Mouse (Mus musculus) heart, adult 18-20 months (tissue): ENCODE results near the gene Tspyl1. TPM values are rescaled to one million over a fixed set of nuclear protein-coding genes. Genes with fewer than 3 reads are reported as not detected.
"Not testable (repeated sequence)": the region's sequence is repeated elsewhere in the genome, so short reads cannot be mapped to it uniquely, and the experiment has no call there.

Experiments
- DNase-seq, 2 experiments: peaks; one replicate each; pipeline ENCODE4 v3.0.0; 2021 to 2022; ENCODE audit warnings: mixed read lengths in 1 of 2
- long read RNA-seq, 2 experiments: library from polyadenylated mRNA; stranded (forward); transcript quantifications; one replicate each; pipeline ENCODE4 v2.0.0; 2021
- total RNA-seq, 2 experiments: library from RNA; stranded (reverse); gene quantifications; 2 replicates each; pipeline ENCODE4 v1.2.3; 2021

Gene Tspyl1
- total RNA-seq = 10 to 100 TPM; 62.1 to 64.1 TPM
- long read RNA-seq, experiment 1, transcript Tspyl1-201 (1 exons, 3,086 nt) = major isoform, 101 of 101 reads
- long read RNA-seq, experiment 1, partial matches to known transcripts = 0 of 101 reads
- long read RNA-seq, experiment 1, other reads (novel, unspliced or antisense) = 0 of 101 reads
- long read RNA-seq, experiment 2, transcript Tspyl1-201 (1 exons, 3,086 nt) = major isoform, 37 of 38 reads
- long read RNA-seq, experiment 2, partial matches to known transcripts = 0 of 38 reads
- long read RNA-seq, experiment 2, other reads (novel, unspliced or antisense) = 1 of 38 reads

- peak; percentile 99 for DNase-seq
Measured at GRCm38 (mm10) chr10:34281962-34282388, at the start of gene Tspyl1. Tspyl1 (plus strand) TSS chr10:34282190.

- no peak for DNase-seq
Measured at GRCm38 (mm10) chr10:34233418-34233817, 48.6 kb upstream of the Tspyl1 start.

GRCm38 (mm10) chr10:34233931-34234745 lies 47.9 kb upstream of the Tspyl1 start:
- DNase-seq = no peak

GRCm38 (mm10) chr10:34235384-34235783 lies 46.6 kb upstream of the Tspyl1 start:
- no peak for DNase-seq

- DNase-seq = no peak
Measured at GRCm38 (mm10) chr10:34236569-34236968, 45.4 kb upstream of the Tspyl1 start.

- DNase-seq = no peak
Measured at GRCm38 (mm10) chr10:34238536-34238935, 43.5 kb upstream of the Tspyl1 start.

- DNase-seq = peak in 1 of 2 experiments; percentile 10
Measured at GRCm38 (mm10) chr10:34244745-34245144, 37.2 kb upstream of the Tspyl1 start.

GRCm38 (mm10) chr10:34246106-34246505 lies 35.9 kb upstream of the Tspyl1 start:
- peak; percentile 26 to 51 for DNase-seq

GRCm38 (mm10) chr10:34247757-34248156 lies 34.2 kb upstream of the Tspyl1 start:
- no peak for DNase-seq

- DNase-seq = no peak
Measured at GRCm38 (mm10) chr10:34249594-34249993, 32.4 kb upstream of the Tspyl1 start.

- DNase-seq = not testable (repeated sequence)
Measured at GRCm38 (mm10) chr10:34252833-34253232, 29.2 kb upstream of the Tspyl1 start.

GRCm38 (mm10) chr10:34265106-34265505 lies 16.9 kb upstream of the Tspyl1 start:
- no peak for DNase-seq

- DNase-seq = no peak
Measured at GRCm38 (mm10) chr10:34267312-34268070, 14.5 kb upstream of the Tspyl1 start.

- DNase-seq = peak; percentile 39 to 48
Measured at GRCm38 (mm10) chr10:34271681-34272080, 10.3 kb upstream of the Tspyl1 start.

- DNase-seq = peak; percentile 49 to 72
Measured at GRCm38 (mm10) chr10:34280591-34281175, 1.3 kb upstream of the Tspyl1 start.

GRCm38 (mm10) chr10:34281211-34281961 lies 604 bp upstream of the Tspyl1 start:
- DNase-seq = peak in 1 of 2 experiments; percentile 32

- DNase-seq = peak; percentile 69 to 78
Measured at GRCm38 (mm10) chr10:34282420-34283238, 639 bp downstream of the Tspyl1 start.

- peak in 1 of 2 experiments; percentile 20 for DNase-seq
Measured at GRCm38 (mm10) chr10:34296911-34297298, 14.9 kb downstream of the Tspyl1 start.

GRCm38 (mm10) chr10:34297299-34297979 lies 15.4 kb downstream of the Tspyl1 start, which contains the start of gene Tspyl4:
Tspyl4 (plus strand) TSS chr10:34297442.
- DNase-seq = peak; percentile 95
